Mouse (Mus musculus) yolk sac, embryonic 10.5 days (tissue): ENCODE measurements at regions not wholly inside any gene's neighbourhood (a gene's known extent, or its start where the extent isn't known, plus 50 kb on each side); places are given as distances from the start of the nearest gene placed in this dataset.
"Not testable (repeated sequence)": the region's sequence is repeated elsewhere in the genome, so short reads cannot be mapped to it uniquely, and the experiment has no call there.

ENCODE experiments used
- DNase-seq: peaks from one replicate; pipeline ENCODE4 v3.0.0-alpha.2; 2017; ENCODE audit warnings: low spot score

DNA sequence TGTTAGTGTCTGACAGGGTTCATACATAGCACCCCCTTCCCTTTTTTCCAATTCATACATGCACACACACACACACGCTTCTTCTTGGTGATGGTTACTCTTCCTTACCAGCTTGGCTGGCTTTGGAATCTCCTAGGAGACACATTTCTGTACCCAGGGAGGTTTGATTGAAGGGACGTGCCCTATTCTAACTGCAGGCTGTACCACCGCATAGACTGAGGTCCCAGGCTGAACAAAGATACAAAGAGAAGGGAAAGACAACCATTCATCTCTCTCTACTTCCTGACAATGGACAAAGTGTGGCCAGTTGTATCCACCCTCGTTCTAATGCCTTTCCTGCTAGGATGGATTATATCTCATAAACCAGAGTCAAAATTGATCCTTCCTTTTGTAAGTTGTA is 100.0 kb downstream of the Raet1d start:
- DNase-seq = not testable (repeated sequence)

GRCm38 (mm10) chr10:22460818-22461479 is 100.6 kb downstream of the Raet1d start:
- peak; percentile 32 for DNase-seq

DNA sequence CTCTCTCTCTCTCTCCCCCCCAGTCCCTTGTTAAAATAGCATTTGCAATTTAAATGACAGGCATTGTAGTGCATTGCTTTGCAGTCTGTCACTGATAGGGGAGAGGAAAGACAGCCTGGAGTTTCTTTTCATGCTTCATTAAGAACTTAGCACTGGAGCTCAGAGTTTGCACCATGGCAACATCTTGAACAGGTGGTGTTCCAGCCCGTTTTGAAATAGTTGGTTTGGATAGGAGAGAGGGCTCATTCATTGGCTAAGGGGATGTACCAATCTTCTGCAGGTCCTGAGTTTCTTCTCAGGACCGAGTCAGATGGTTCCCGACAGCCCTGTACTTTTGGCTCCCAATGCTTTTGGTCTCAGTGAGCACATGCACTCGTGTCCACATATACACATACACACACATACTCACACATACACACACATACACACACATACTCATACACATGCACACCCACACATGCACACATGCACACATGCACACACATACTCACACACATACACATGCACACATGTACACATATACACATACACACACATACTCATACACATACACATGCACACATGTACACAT is 101.2 kb downstream of the Raet1d start:
- not testable (repeated sequence) for DNase-seq

DNA sequence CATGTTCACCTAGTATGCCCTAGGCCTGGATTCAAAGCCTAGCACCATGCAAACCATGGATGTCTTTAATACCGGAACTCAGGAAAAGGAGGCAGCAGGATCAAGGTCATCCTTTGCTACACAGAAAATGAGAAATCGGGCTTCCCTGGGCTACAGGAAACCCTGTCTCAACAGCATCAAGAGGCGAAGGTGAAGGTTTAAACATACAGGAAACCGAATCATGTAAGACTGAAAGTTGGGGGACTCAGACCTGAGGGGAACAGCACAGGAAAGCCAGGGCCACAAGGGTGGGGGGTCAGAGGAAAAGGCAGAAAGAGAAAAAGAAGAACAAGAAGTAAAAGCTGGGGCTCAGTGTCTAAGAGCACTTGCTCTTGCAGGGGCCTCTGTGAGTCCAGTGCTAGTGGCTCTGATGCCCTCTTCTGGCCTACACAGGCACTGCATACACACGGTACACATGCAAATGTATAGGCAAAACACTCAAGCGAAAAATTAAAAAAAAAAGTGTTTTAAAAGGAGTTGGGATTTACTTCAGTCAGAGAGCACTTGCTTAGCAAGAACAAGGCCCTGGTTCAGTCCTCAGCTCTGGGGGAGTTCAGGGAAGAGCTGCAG is 111.5 kb downstream of the Raet1d start:
- DNase-seq = not testable (repeated sequence)

DNA sequence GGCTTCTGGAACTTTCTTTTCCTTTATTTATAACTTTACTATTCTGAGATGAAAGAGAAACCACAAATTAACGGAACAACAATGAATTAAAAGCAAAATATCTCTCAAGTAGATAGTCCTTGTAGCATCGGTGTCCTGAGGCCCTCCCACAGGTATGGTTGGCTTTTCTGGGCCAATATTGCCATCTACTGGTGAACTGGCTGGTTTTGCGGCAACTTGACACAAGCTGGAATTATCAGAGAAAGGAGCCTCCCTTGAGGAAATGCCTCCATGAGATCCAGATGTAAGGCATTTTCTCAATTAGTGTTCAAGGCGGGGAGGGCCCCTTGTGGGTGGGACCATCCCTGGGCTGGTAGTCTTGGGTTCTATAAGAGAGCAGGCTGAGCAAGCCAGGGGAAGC is 119.5 kb downstream of the Raet1d start:
- peak; percentile 36 for DNase-seq

DNA sequence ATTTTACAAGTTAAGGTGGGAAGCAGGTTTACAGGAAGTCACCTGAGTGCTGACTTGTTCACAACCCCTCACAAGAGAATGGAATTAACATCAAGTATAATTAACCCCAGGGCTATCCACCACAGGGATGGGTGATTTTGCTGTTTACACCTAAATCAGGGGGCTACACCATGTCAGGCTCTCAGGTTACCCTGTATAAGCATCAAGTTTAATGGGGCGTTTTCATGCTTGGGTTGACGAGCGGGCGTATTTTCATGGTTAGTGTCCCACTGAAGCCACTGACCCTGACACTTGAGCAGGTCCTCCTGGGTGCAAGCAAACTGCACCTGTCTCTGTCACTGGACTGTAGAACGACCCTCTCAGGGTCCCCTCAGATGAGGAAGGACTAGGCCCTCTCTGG is 126.7 kb downstream of the Raet1d start:
- not testable (repeated sequence) for DNase-seq

DNA sequence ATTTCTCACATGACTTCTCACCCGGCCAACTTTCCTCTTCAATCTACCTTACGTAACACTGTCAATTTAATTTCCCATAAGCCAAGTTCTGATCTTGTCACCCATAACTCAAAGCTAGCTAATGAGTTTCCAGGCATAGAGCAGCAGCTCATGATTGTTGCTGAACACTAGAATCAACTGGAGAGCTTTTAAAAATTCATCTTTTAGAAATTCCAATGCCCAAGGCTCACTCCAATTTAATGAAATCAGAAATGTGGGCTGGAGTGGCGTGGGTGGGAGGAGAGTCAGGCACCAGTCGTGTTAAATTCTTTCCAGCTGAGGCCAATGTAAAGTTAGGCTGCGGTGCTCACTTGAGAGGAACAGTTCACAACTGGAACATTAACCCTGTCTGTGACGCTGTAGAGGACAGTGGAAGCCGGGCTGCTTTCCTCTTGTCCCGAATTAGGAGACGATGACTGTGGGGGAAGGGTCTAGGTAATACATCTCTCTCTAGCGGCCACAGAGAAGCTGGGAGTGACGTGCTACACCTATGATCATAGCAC is 131.5 kb downstream of the Raet1d start:
- not testable (repeated sequence) for DNase-seq

DNA sequence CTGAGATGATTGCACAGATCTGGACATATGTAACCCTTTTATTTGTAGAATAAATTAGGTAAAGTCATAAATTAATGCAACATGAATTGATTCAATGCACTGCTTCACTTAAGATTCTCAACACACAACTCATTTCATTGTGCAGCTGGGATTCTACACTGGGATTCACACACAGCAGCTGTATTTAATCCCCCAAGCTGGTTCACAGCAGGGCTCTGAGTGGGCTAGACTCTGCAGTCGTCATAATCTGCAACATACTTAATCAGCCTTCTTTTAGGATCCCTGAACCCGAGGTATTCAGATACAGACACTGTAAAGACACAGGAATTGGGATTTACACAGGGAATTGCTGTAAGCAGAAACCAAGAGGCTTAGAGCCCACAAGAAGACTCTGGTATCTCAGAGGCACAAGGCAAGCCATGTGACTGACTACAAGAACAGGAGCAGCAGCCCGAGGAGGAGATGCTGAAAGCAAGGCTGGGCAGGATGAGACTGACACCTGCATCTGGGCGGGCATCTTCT is 135.7 kb downstream of the Raet1d start:
- no peak for DNase-seq
